Mouse (Mus musculus) WW6 (cell line): Measurements from ENCODE around the gene Chd5.

Experiments used
- DNase-seq: peaks from one replicate; pipeline ENCODE4 v3.0.0-alpha.2; 2013; ENCODE audit warnings: low read depth, low spot score

Gene Chd5

DNA sequence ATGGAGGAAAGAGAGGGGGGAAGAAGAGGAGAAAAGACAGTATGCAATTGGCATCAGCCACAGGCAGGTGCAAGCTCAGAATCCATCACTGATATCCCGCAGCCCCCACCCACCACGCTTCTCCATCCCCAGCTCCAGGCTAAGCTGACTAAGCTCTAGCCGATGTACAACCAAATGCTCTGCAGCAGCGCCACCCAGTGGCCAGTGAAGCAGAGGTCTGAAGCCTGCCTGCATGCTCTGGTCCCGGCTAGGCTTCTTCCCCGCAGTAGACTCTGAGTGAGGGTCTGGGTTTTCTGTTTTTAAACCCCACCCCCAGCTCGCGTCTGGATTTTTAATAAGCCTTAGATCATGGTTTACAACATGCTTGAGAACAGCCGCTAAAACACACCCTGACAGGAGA lies 96.4 kb downstream of the Chd5 start:
- DNase-seq, result peak; percentile 70

DNA sequence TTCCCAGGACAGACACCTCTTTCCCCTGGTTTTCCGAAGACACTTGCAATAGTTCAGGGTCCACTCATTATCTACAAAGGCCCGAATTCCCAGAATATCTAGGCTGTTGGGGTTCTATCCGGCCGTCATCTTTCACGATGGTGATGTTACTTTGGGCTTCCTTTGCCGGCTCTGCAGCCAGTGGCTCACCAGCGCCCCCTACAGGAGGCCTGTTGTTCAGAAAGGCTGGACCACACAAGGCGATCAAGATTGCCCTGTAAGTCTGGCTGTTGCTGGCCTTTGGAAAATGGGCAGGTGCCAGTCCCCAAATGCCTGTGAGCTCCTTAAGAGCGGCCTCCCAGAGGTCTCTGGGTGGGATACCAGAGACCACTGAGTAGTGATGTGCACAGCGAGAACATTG lies 96.8 kb downstream of the Chd5 start:
- no peak for DNase-seq
